Mouse (Mus musculus): ENCODE measurements around the gene Akap13. TPM values are rescaled to one million over a fixed set of nuclear protein-coding genes. Genes with fewer than 3 reads are reported as not detected.

Gene Akap13
- total and polyA plus RNA-seq, 3 experiments: 16.8 to 72.0 (median 64.1) TPM

GRCm38 (mm10) chr7:75524789-75525569, 69.6 kb downstream of the Akap13 start:
- TF ChIP-seq POLR2A (IDR thresholded peaks at IDR 0.05; ENCODE audit: insufficient read depth, low read depth, low read length): no peak
- TF ChIP-seq EP300 (IDR thresholded peaks at IDR 0.05; ENCODE audit: insufficient read depth, low read depth, low read length): peak; percentile 56; the same call in 1 of the 2 replicates
- H3K79me2 ChIP-seq (replicated peaks; ENCODE audit: control insufficient read depth, insufficient read depth, low read length): peaks cover 2% of the 10 kb centered on the region
- intact Hi-C loops (cut with DNase I): no loop called here
- no peak overlapping the region for H3K4me3 ChIP-seq
- peak in 1 of 2 experiments; percentile 59 for DNase-seq
- peak overlapping the region; percentile 77 for H3K27ac ChIP-seq
- no peaks in the 10 kb centered on the region for H3K27me3 ChIP-seq (ENCODE audit: control insufficient read depth, insufficient read depth, low read length)
- H3K36me3 ChIP-seq (ENCODE audit: control insufficient read depth, insufficient read depth, low read length): peaks cover 17% of the 10 kb centered on the region
- H3K4me1 ChIP-seq (ENCODE audit: control insufficient read depth, insufficient read depth, low read length): peaks cover 14% of the 10 kb centered on the region
- no peak overlapping the region for H3K9ac ChIP-seq (ENCODE audit: low read depth, low read length)

GRCm38 (mm10) chr7:75525716-75526401, 70.5 kb downstream of the Akap13 start:
- no peak for DNase-seq
- Histone ChIP-seq H3K27me3 (ENCODE audit: control insufficient read depth, insufficient read depth, low read length) (no peaks in the 10 kb centered on the region), H3K4me3 (no peak overlapping the region), H3K4me1 (ENCODE audit: control insufficient read depth, insufficient read depth, low read length) (peaks cover 15% of the 10 kb centered on the region), H3K36me3 (ENCODE audit: control insufficient read depth, insufficient read depth, low read length) (peaks cover 17% of the 10 kb centered on the region), H3K79me2 (replicated peaks; ENCODE audit: control insufficient read depth, insufficient read depth, low read length) (peaks cover 2% of the 10 kb centered on the region), H3K27ac (peak overlapping the region; percentile 77), H3K9ac (ENCODE audit: low read depth, low read length) (no peak overlapping the region)
- intact Hi-C loops (cut with DNase I): no loop called here
- TF ChIP-seq CTCF (IDR thresholded peaks at IDR 0.05): no peak
- TF ChIP-seq POLR2A (IDR thresholded peaks at IDR 0.05; ENCODE audit: insufficient read depth, low read depth, low read length): no peak
- TF ChIP-seq EP300 (IDR thresholded peaks at IDR 0.05; ENCODE audit: insufficient read depth, low read depth, low read length): no peak
- 48% methylated on average over 4 of the region's 4 CpGs for WGBS

DNA sequence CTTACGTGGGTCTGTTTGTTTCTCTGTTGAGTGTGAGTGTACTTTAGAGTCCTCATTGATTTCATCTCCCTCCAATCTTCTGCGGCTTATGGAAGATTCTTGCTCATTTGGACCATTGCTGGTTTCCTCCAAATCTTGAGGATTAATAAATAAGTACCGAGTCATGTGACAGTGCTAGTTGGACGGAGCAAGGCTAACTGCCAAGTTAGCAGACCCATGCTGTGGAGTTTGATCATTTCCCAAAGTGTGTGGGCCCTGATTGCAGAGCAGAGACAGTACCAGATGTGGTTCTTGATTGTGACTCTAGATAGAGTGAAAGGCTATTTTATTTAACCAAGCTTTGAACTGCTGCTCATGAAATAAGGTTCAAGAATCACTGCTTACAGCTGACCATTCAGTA, 73.4 kb downstream of the Akap13 start:
- WGBS: 68% methylated on average over 4 of the region's 4 CpGs
- peaks cover 2% of the 10 kb centered on the region for H3K79me2 ChIP-seq (replicated peaks; ENCODE audit: control insufficient read depth, insufficient read depth, low read length)
- H3K9ac ChIP-seq (ENCODE audit: low read depth, low read length): no peak overlapping the region
- intact Hi-C loops (cut with DNase I): no loop called here
- no peak overlapping the region for H3K27ac ChIP-seq
- H3K4me3 ChIP-seq: no peak overlapping the region
- TF ChIP-seq CTCF (IDR thresholded peaks at IDR 0.05) (no peak), POLR2A (IDR thresholded peaks at IDR 0.05; ENCODE audit: insufficient read depth, low read depth, low read length) (no peak), EP300 (IDR thresholded peaks at IDR 0.05; ENCODE audit: insufficient read depth, low read depth, low read length) (no peak)
- peaks cover 11% of the 10 kb centered on the region for H3K4me1 ChIP-seq (ENCODE audit: control insufficient read depth, insufficient read depth, low read length)
- H3K27me3 ChIP-seq (ENCODE audit: control insufficient read depth, insufficient read depth, low read length): no peaks in the 10 kb centered on the region
- DNase-seq: no peak
- peaks cover 14% of the 10 kb centered on the region for H3K36me3 ChIP-seq (ENCODE audit: control insufficient read depth, insufficient read depth, low read length)

DNA sequence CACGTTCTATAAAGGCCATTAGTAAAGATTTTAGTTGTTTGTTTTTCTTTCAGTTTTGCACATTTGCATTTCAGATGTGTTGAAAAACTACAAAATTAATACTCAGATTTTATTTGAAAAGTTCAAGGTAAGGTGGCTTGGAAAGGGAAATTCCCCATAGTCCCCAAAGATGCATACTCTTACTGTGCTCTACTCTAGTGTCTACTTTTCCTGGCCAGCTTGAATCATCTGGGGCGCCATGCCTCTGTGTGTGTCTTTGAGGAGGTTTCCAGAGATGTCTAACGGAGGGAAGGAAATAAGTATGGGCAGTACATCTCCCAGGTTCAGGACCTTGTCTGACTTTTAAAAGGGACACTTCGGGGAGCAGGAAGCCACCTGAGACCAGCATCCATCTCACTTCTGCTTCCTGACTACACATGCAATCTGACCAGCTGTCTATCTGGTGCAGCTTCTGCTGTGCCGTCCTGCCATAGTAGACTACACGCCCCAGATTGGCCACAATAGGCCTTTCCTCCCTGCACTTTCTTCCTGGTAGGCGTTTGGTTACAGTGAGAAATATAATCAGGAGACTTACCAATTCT, 74.6 kb downstream of the Akap13 start:
- TF ChIP-seq EP300 (IDR thresholded peaks at IDR 0.05; ENCODE audit: insufficient read depth, low read depth, low read length) (no peak), POLR2A (IDR thresholded peaks at IDR 0.05; ENCODE audit: insufficient read depth, low read depth, low read length) (no peak), CTCF (IDR thresholded peaks at IDR 0.05) (no peak)
- WGBS: 82% methylated on average over 7 of the region's 7 CpGs
- Histone ChIP-seq H3K36me3 (ENCODE audit: control insufficient read depth, insufficient read depth, low read length) (peaks cover 12% of the 10 kb centered on the region), H3K9ac (ENCODE audit: low read depth, low read length) (no peak overlapping the region), H3K4me1 (ENCODE audit: control insufficient read depth, insufficient read depth, low read length) (peaks cover 8% of the 10 kb centered on the region), H3K4me3 (no peak overlapping the region), H3K79me2 (replicated peaks; ENCODE audit: control insufficient read depth, insufficient read depth, low read length) (peaks cover 2% of the 10 kb centered on the region), H3K27ac (no peak overlapping the region), H3K27me3 (ENCODE audit: control insufficient read depth, insufficient read depth, low read length) (no peaks in the 10 kb centered on the region)
- DNase-seq: no peak
- intact Hi-C loops (cut with DNase I): no loop called here

DNA sequence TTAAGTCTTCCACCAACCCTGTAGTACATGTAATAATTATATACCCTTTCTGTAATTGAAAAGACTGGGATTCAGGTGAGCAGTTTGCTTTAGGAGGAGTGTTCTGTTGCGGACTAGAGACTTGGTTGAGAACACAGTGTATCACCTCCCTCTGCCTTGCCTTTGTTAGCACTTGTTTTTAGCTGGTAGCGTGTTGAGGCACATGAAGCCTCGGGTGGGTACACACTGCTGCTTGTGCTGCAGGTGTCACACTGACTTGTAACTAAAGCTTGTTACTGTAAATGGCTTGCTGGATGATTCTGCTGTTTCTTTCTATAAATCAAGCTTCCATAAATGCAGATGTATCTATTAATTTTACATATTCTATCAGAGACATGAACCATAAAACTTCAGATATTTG, 75.3 kb downstream of the Akap13 start:
- intact Hi-C loops (cut with DNase I): no loop called here
- DNase-seq: no peak
- 86% methylated on average over 3 of the region's 3 CpGs for WGBS
- Histone ChIP-seq H3K36me3 (ENCODE audit: control insufficient read depth, insufficient read depth, low read length) (peaks cover 8% of the 10 kb centered on the region), H3K4me3 (no peak overlapping the region), H3K79me2 (replicated peaks; ENCODE audit: control insufficient read depth, insufficient read depth, low read length) (peaks cover 2% of the 10 kb centered on the region), H3K27ac (no peak overlapping the region), H3K9ac (ENCODE audit: low read depth, low read length) (no peak overlapping the region), H3K4me1 (ENCODE audit: control insufficient read depth, insufficient read depth, low read length) (peaks cover 8% of the 10 kb centered on the region), H3K27me3 (ENCODE audit: control insufficient read depth, insufficient read depth, low read length) (no peaks in the 10 kb centered on the region)
- no peak for TF ChIP-seq POLR2A (IDR thresholded peaks at IDR 0.05; ENCODE audit: insufficient read depth, low read depth, low read length)
- TF ChIP-seq EP300 (IDR thresholded peaks at IDR 0.05; ENCODE audit: insufficient read depth, low read depth, low read length): no peak
- TF ChIP-seq CTCF (IDR thresholded peaks at IDR 0.05): no peak

Data from heart, adult 2 months (tissue).